Mouse (Mus musculus) left cerebral cortex, adult 2 months (tissue): ENCODE results near the gene Brd7. TPM values are rescaled to one million over a fixed set of nuclear protein-coding genes. Genes with fewer than 3 reads are reported as not detected.

ENCODE experiments used
- DNase-seq, 2 experiments: peaks; one replicate each; pipeline ENCODE4 v3.0.0; 2021 to 2022; ENCODE audit warnings: low spot score in 2 of 2, mixed read lengths in 1 of 2; ENCODE audit errors: extremely low spot score in 1 of 2
- H3K27ac ChIP-seq: fragments of 200-600 bp; 2 replicates; pipeline ENCODE4 v1.8.1; 2022
- H3K4me3 ChIP-seq: fragments of 200-600 bp; 2 replicates; pipeline ENCODE4 v1.8.1; 2022
- CTCF ChIP-seq: fragments of 200-600 bp; IDR thresholded peaks from 2 replicates; pipeline ENCODE4 v1.8.1; 2022; ENCODE audit warnings: antibody characterized with exemption, mild to moderate bottlenecking, moderate library complexity
- intact Hi-C: fragments of 180-260 bp; cut with DNase I; formaldehyde crosslinking; loops from one replicate; pipeline ENCODE4 v1.15.1; 2025
- total RNA-seq, 2 experiments: library from RNA; stranded (reverse); gene quantifications; 2 replicates each; pipeline ENCODE4 v1.2.3; 2021

Gene Brd7
- total RNA-seq, 2 experiments from 2014 or later = 45.6 to 57.3 TPM

DNA sequence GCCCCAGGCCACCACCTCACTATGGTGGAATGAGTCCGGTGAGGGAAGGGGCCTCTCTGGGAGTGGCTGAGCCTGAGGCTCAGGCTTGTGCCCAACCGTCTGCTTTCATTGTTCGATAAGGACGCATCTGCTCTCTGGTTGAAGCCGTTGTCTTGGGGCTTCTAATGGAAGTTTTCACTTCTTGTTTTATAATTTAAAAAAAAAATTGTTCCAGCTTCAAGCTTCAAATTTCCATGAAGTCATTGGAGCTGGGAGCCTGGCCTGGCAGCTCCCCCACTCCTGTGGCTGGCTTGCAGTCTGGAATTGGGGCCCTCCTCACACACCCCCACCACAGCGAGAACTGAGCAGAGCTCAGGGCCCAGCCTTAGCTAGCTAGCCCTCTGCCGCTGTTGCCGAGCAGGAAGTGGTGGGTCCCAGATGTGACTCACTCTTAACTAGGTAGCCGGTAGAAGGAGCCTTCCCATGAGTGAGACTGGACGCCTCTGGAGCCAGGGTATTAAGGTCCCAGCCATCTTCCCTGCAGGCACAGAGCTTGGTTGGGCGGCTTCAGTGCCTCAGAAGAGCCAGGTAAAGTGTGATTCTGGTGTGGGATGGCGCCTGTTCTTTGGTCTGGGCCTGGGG is 73.3 kb downstream of the Brd7 start:
- no peak for DNase-seq
- intact Hi-C loops = no loop called here
- TF ChIP-seq CTCF = no peak
- Histone ChIP-seq H3K4me3 (no peak overlapping the region), H3K27ac (no peak overlapping the region)

DNA sequence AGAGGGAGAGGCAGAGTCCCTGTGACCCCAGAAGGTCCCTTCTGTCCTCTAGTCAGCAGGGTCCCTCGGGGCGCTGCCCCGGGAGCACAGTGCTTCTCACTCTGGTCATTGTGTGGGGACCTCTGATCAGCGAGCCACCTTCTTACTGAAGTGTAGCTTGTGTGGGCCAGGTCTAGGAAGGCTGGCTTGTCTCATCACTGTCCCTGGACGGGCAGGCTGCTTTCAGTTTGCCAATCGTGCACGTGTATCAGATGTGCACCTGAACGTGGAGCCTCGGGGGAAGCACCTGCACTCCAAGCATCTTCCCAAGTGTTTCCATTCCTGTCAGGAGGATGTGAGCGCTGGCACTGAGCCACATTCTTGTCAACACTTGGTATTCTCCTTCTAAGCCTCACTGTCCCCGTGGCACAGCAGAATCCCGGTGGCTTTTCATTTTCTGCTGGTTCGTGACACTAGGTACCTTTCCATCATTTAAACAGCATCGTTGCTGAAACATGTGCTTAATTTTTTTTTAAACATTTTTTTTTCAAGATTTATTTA is 75.5 kb downstream of the Brd7 start:
- Histone ChIP-seq H3K4me3 (no peak overlapping the region), H3K27ac (no peak overlapping the region)
- no peak for DNase-seq
- intact Hi-C loops = no loop called here
- no peak for TF ChIP-seq CTCF

- no peak overlapping the region for H3K27ac ChIP-seq
- H3K4me3 ChIP-seq = no peak overlapping the region
- no peak for DNase-seq
- TF ChIP-seq CTCF = peak; percentile 6; the same call in 1 of the 2 replicates
- intact Hi-C loops = no loop called here
Observed at GRCm38 (mm10) chr8:88285469-88286356, 76.3 kb downstream of the Brd7 start.

GRCm38 (mm10) chr8:88284738-88285137 is 77.3 kb downstream of the Brd7 start:
- TF ChIP-seq CTCF = no peak
- DNase-seq = no peak
- intact Hi-C loops = no loop called here
- H3K4me3 ChIP-seq = no peak overlapping the region
- no peak overlapping the region for H3K27ac ChIP-seq

GRCm38 (mm10) chr8:88283243-88284115 is 78.5 kb downstream of the Brd7 start:
- H3K4me3 ChIP-seq = no peak overlapping the region
- DNase-seq = no peak
- intact Hi-C loops = no loop called here
- H3K27ac ChIP-seq = no peak overlapping the region
- no peak for TF ChIP-seq CTCF

- no peak for TF ChIP-seq CTCF
- Histone ChIP-seq H3K27ac (no peak overlapping the region), H3K4me3 (no peak overlapping the region)
- no peak for DNase-seq
- intact Hi-C loops = no loop called here
Observed at GRCm38 (mm10) chr8:88282684-88283083, 79.3 kb downstream of the Brd7 start.

Other genes starting within 250 kb of the Brd7 start
- 10 to 100 TPM; 33.4 to 34.3 TPM for gene Cnep1r1, start 243.4 kb downstream of the Brd7 start, total RNA-seq
- 10 to 100 TPM; 30.4 to 30.7 TPM for gene Heatr3, start 224.3 kb downstream of the Brd7 start, total RNA-seq
- 10 to 100 TPM; 38.6 to 39.8 TPM for gene Tent4b, start 163.0 kb downstream of the Brd7 start, total RNA-seq
- gene Adcy7, start 89.8 kb downstream of the Brd7 start, total RNA-seq = 1 to 10 TPM; 4.1 to 4.8 TPM
- 10 to 100 TPM; 13.7 to 14.1 TPM for gene Nkd1, start 159.2 kb upstream of the Brd7 start, total RNA-seq